Mouse (Mus musculus): ENCODE measurements around the gene Acox3. TPM values are rescaled to one million over a fixed set of nuclear protein-coding genes. Genes with fewer than 3 reads are reported as not detected.
A peak's percentile ranks its signal among the peaks of the same experiment; 100 is the strongest.

The Acox3 gene
- polyA plus RNA-seq, 1 experiment from 2014 or later: 13.9 TPM

DNA sequence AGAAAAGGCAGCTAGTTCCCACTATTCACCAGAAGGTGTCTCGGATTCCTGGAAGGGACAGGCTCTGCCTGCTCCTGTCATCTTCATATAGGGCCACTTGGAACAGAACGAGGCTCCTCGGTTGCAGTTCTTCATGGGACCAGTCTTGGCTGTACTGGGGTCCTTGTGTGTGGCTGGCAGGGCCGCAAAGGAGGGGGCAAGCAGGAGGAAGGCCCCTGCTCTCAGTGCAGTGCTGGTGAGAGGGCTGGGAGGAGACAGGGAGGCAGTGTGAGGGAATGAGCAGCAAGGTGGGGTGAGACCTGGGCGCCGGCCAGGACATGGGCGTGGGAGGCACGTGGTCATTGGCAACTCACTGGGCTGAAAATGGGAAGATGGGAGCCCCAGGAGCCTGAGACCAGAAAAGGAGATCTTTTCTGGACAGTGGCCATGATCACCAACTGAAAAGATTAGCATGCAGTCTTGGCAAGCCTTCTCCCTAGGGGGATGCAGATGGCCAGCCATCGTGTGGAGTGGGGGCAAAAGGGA, 79.2 kb downstream of the Acox3 start:
- no peak overlapping the region for H3K27ac ChIP-seq (ENCODE audit: low read depth)
- DNase-seq (no peak), ATAC-seq (ENCODE audit: insufficient read depth) (0 out of 2 replicates have a peak, but pooled peaks have one; percentile 19)
- no peak overlapping the region for H3K4me2 ChIP-seq
- WGBS: 74% methylated on average over 9 of the region's 9 CpGs
- no peaks in the 10 kb centered on the region for H3K4me1 ChIP-seq (ENCODE audit: insufficient read depth)
- H3K27me3 ChIP-seq (ENCODE audit: insufficient read depth, low read length): no peaks in the 10 kb centered on the region
- no peak overlapping the region for H3K4me3 ChIP-seq (ENCODE audit: low read depth, low read length)
- no peaks in the 10 kb centered on the region for H3K9me3 ChIP-seq (ENCODE audit: low read depth, low read length)
- no peak overlapping the region for H3K9ac ChIP-seq
- peak; percentile 25; the same call in 1 of the 2 replicates for TF ChIP-seq CTCF (IDR thresholded peaks at IDR 0.05; ENCODE audit: low read depth)
- no peaks in the 10 kb centered on the region for H3K36me3 ChIP-seq (ENCODE audit: insufficient read depth)

Other genes with a start within 250 kb of the Acox3 start
- gene Hmx1, start 193.9 kb upstream of the Acox3 start, polyA plus RNA-seq (2014; fragmentation: Nextera tagmentation; extraction: Ambion mirVana): not detected in 2 replicates
- 5.3 and 5.4 TPM in 2 replicates for gene Cpz, start 57.3 kb upstream of the Acox3 start, polyA plus RNA-seq (2014; fragmentation: Nextera tagmentation; extraction: Ambion mirVana)
- 8.8 and 9.3 TPM in 2 replicates for gene Trmt44, start 8.0 kb upstream of the Acox3 start, polyA plus RNA-seq (2014; fragmentation: Nextera tagmentation; extraction: Ambion mirVana)
- 19.6 and 21.9 TPM in 2 replicates for gene Htra3, start 96.7 kb downstream of the Acox3 start, polyA plus RNA-seq (2014; fragmentation: Nextera tagmentation; extraction: Ambion mirVana)
- 8.7 and 10.6 TPM in 2 replicates for gene Sh3tc1, start 156.9 kb downstream of the Acox3 start, polyA plus RNA-seq (2014; fragmentation: Nextera tagmentation; extraction: Ambion mirVana)
- 0.36 and 0.45 TPM in 2 replicates for gene Ablim2, start 174.8 kb downstream of the Acox3 start, polyA plus RNA-seq (2014; fragmentation: Nextera tagmentation; extraction: Ambion mirVana)

Data from lung, embryonic 14.5 days (tissue).